ENCODE assay signal across 8 mouse cellular contexts in the genomic region with DNA sequence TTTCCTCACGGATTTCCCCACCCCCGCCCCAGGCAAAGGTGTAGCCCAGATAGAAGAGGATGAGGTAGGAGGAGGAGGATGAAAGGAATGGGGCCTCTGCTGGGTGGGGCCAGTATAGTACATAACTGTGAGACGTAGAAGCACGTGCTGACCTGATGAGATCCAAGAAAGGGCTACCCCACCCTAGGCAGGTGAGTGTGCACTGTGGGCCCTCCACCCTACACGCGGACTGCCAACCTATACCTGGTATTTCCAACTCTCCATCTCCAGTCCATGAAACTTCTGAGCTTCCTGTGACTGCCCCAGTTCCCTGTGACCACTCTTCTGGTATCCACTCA. TPM values are rescaled to one million over a fixed set of nuclear protein-coding genes. Genes with fewer than 3 reads are reported as not detected.
DNase-seq lines count a peak whose midpoint lies in the region; ATAC-seq and TF ChIP-seq lines count a peak whose summit lies in the region.

No protein-coding gene starts in this region.

- H3K4me2 ChIP-seq in heart, embryonic 11.5 days = peak overlapping the region; percentile 98

- H3K9ac ChIP-seq in heart, embryonic 11.5 days (ENCODE audit: low read depth, low read length) = peak overlapping the region; percentile 66; the same call in 1 of the 2 replicates
- H3K9ac ChIP-seq in ES-Bruce4 (ENCODE audit: low read depth, poor library complexity, severe bottlenecking) = peak overlapping the region; percentile 81

- no peak for DNase-seq in heart, postnatal 4 days
- no peak for DNase-seq in hindbrain, embryonic 10.5 days (ENCODE audit: low spot score)
- DNase-seq in midbrain, embryonic 10.5 days (ENCODE audit: low spot score) = no peak
- DNase-seq in urinary bladder, postnatal 36 days (ENCODE audit: low spot score in 2 of 2) = no peak
- DNase-seq in adrenal gland, adult 8-10 months = no peak
- DNase-seq in thymus, postnatal 25 days = no peak

- no peak for TF ChIP-seq CTCF in ES-Bruce4 (IDR thresholded peaks at IDR 0.05; ENCODE audit: low read depth, low read length)

- no peak overlapping the region for H3K27ac ChIP-seq in heart, embryonic 11.5 days (ENCODE audit: low read depth, low read length)
- peak overlapping the region; percentile 14; the same call in 1 of the 2 replicates for H3K27ac ChIP-seq in ES-Bruce4 (ENCODE audit: insufficient read depth, low read length)
- H3K27ac ChIP-seq in hindbrain, embryonic 10.5 days = peak overlapping the region; percentile 87
- peak overlapping the region; percentile 80; the same call in 1 of the 2 replicates for H3K27ac ChIP-seq in midbrain, embryonic 10.5 days (replicated peaks)

- H3K27me3 ChIP-seq in heart, embryonic 11.5 days (ENCODE audit: control insufficient read depth, insufficient read depth, low read length) = peaks cover 31% of the 10 kb centered on the region
- H3K27me3 ChIP-seq in ES-Bruce4 (ENCODE audit: control insufficient read depth, insufficient read depth, low read length, poor library complexity, severe bottlenecking) = no peaks in the 10 kb centered on the region
- H3K27me3 ChIP-seq in hindbrain, embryonic 10.5 days (ENCODE audit: insufficient read depth, poor library complexity, severe bottlenecking) = peaks cover 46% of the 10 kb centered on the region
- H3K27me3 ChIP-seq in midbrain, embryonic 10.5 days (ENCODE audit: low read depth, poor library complexity, severe bottlenecking) = peaks cover 38% of the 10 kb centered on the region

- H3K4me1 ChIP-seq in heart, embryonic 11.5 days (ENCODE audit: control insufficient read depth, insufficient read depth, low read length) = peaks cover 20% of the 10 kb centered on the region
- H3K4me1 ChIP-seq in ES-Bruce4 (ENCODE audit: control insufficient read depth, insufficient read depth, low read length) = peaks cover 14% of the 10 kb centered on the region
- H3K4me1 ChIP-seq in hindbrain, embryonic 10.5 days (replicated peaks) = peaks cover 43% of the 10 kb centered on the region
- H3K4me1 ChIP-seq in midbrain, embryonic 10.5 days = peaks cover 33% of the 10 kb centered on the region

- ATAC-seq in heart, embryonic 11.5 days (replicated peaks; ENCODE audit: insufficient number of reproducible peaks, low FRiP score, low TSS enrichment) = peak; percentile 27; the same call in 1 of the 2 replicates

- TF ChIP-seq POLR2A in ES-Bruce4 (IDR thresholded peaks at IDR 0.05; ENCODE audit: insufficient read depth, low read length) = no peak

- TF ChIP-seq EP300 in ES-Bruce4 (IDR thresholded peaks at IDR 0.05; ENCODE audit: insufficient read depth, low read depth, low read length) = no peak

- peak overlapping the region; percentile 58 for H3K4me3 ChIP-seq in heart, embryonic 11.5 days (ENCODE audit: low read depth, low read length)
- peak overlapping the region; percentile 71 for H3K4me3 ChIP-seq in ES-Bruce4 (ENCODE audit: low read depth, low read length)
- peak overlapping the region; percentile 73 for H3K4me3 ChIP-seq in hindbrain, embryonic 10.5 days
- peak overlapping the region; percentile 67 for H3K4me3 ChIP-seq in midbrain, embryonic 10.5 days

- WGBS in heart, embryonic 11.5 days (ENCODE audit: insufficient replicate concordance) = 20% methylated on average over 6 of the region's 6 CpGs
- 19% methylated on average over 6 of the region's 6 CpGs for WGBS in hindbrain, embryonic 10.5 days
- 20% methylated on average over 6 of the region's 6 CpGs for WGBS in midbrain, embryonic 10.5 days

- H3K36me3 ChIP-seq in heart, embryonic 11.5 days (ENCODE audit: control insufficient read depth, insufficient read depth, low read length) = no peaks in the 10 kb centered on the region; the same call in 1 of the 2 replicates
- H3K36me3 ChIP-seq in ES-Bruce4 (ENCODE audit: control insufficient read depth, insufficient read depth, low read length, poor library complexity, severe bottlenecking) = no peaks in the 10 kb centered on the region
- peaks cover 26% of the 10 kb centered on the region for H3K36me3 ChIP-seq in hindbrain, embryonic 10.5 days
- H3K36me3 ChIP-seq in midbrain, embryonic 10.5 days = peaks cover 24% of the 10 kb centered on the region

- H3K9me3 ChIP-seq in heart, embryonic 11.5 days (replicated peaks; ENCODE audit: control insufficient read depth, low read length) = no peaks in the 10 kb centered on the region
- no peaks in the 10 kb centered on the region for H3K9me3 ChIP-seq in ES-Bruce4 (replicated peaks; ENCODE audit: control insufficient read depth, insufficient read depth, low read length, poor library complexity, severe bottlenecking)
- H3K9me3 ChIP-seq in hindbrain, embryonic 10.5 days = no peaks in the 10 kb centered on the region
- H3K9me3 ChIP-seq in midbrain, embryonic 10.5 days (replicated peaks) = no peaks in the 10 kb centered on the region

RNA-seq across cellular contexts. Expression of a gene that starts 0.6 kb away (rescaled TPM):
- polyA plus RNA-seq in heart, embryonic 11.5 days (2014; fragmentation: Nextera tagmentation; extraction: Ambion mirVana) = 5.2 and 7.1 TPM in 2 replicates
- 1 to 10 TPM; 1.5 to 3.0 TPM for total RNA-seq in heart, postnatal 4 days (2021)
- polyA plus RNA-seq in ES-Bruce4 (2011; ENCODE audit: insufficient read depth, insufficient read length, low read depth, missing spikeins) = 7.3 and 11.3 TPM in 2 replicates
- 25.5 and 43.5 TPM in 2 replicates for polyA plus RNA-seq in hindbrain, embryonic 10.5 days (2016; fragmentation: Nextera tagmentation; extraction: Ambion mirVana)
- 28.3 and 32.0 TPM in 2 replicates for polyA plus RNA-seq in midbrain, embryonic 10.5 days (2016; fragmentation: Nextera tagmentation; extraction: Ambion mirVana)
- total RNA-seq in adrenal gland, adult 8-10 months (2022) = 10 to 100 TPM; 10.3 to 18.0 (median 12.3) TPM

RNA-seq across cellular contexts. Expression of a gene that starts 0.8 kb away (rescaled TPM):
- polyA plus RNA-seq in heart, embryonic 11.5 days (2014; fragmentation: Nextera tagmentation; extraction: Ambion mirVana) = not detected in 2 replicates
- total RNA-seq in heart, postnatal 4 days (2021) = not detected
- polyA plus RNA-seq in ES-Bruce4 (2011; ENCODE audit: insufficient read depth, insufficient read length, low read depth, missing spikeins) = not detected in 2 replicates
- not detected in 2 replicates for polyA plus RNA-seq in hindbrain, embryonic 10.5 days (2016; fragmentation: Nextera tagmentation; extraction: Ambion mirVana)
- 0.21 and 0.22 TPM in 2 replicates for polyA plus RNA-seq in midbrain, embryonic 10.5 days (2016; fragmentation: Nextera tagmentation; extraction: Ambion mirVana)
- not detected for total RNA-seq in adrenal gland, adult 8-10 months (2022)

RNA-seq across cellular contexts. Expression of a gene that starts 4.8 kb away (rescaled TPM):
- 0.42 TPM in 1 of 2 replicates, not detected in the other for polyA plus RNA-seq in heart, embryonic 11.5 days (2014; fragmentation: Nextera tagmentation; extraction: Ambion mirVana)
- not detected for total RNA-seq in heart, postnatal 4 days (2021)
- 0.55 TPM in 1 of 2 replicates, not detected in the other for polyA plus RNA-seq in ES-Bruce4 (2011; ENCODE audit: insufficient read depth, insufficient read length, low read depth, missing spikeins)
- polyA plus RNA-seq in hindbrain, embryonic 10.5 days (2016; fragmentation: Nextera tagmentation; extraction: Ambion mirVana) = not detected in 2 replicates
- polyA plus RNA-seq in midbrain, embryonic 10.5 days (2016; fragmentation: Nextera tagmentation; extraction: Ambion mirVana) = not detected in 2 replicates
- total RNA-seq in adrenal gland, adult 8-10 months (2022) = not detected

RNA-seq across cellular contexts. Expression of a gene that starts 5.3 kb away (rescaled TPM):
- polyA plus RNA-seq in heart, embryonic 11.5 days (2014; fragmentation: Nextera tagmentation; extraction: Ambion mirVana) = 2.5 and 2.9 TPM in 2 replicates
- 1 to 10 TPM; 1.3 to 1.8 TPM for total RNA-seq in heart, postnatal 4 days (2021)
- polyA plus RNA-seq in ES-Bruce4 (2011; ENCODE audit: insufficient read depth, insufficient read length, low read depth, missing spikeins) = not detected in 2 replicates
- polyA plus RNA-seq in hindbrain, embryonic 10.5 days (2016; fragmentation: Nextera tagmentation; extraction: Ambion mirVana) = 5.7 and 6.2 TPM in 2 replicates
- polyA plus RNA-seq in midbrain, embryonic 10.5 days (2016; fragmentation: Nextera tagmentation; extraction: Ambion mirVana) = 7.2 and 8.6 TPM in 2 replicates
- 1 to 10 TPM; 2.2 to 8.9 (median 6.1) TPM for total RNA-seq in adrenal gland, adult 8-10 months (2022)

RNA-seq across cellular contexts. Expression of a gene that starts 7.2 kb away (rescaled TPM):
- polyA plus RNA-seq in heart, embryonic 11.5 days (2014; fragmentation: Nextera tagmentation; extraction: Ambion mirVana) = not detected in 2 replicates
- not detected for total RNA-seq in heart, postnatal 4 days (2021)
- polyA plus RNA-seq in ES-Bruce4 (2011; ENCODE audit: insufficient read depth, insufficient read length, low read depth, missing spikeins) = 1.0 and 1.1 TPM in 2 replicates
- not detected in 2 replicates for polyA plus RNA-seq in hindbrain, embryonic 10.5 days (2016; fragmentation: Nextera tagmentation; extraction: Ambion mirVana)
- polyA plus RNA-seq in midbrain, embryonic 10.5 days (2016; fragmentation: Nextera tagmentation; extraction: Ambion mirVana) = not detected in 2 replicates
- total RNA-seq in adrenal gland, adult 8-10 months (2022) = not detected
